Mouse (Mus musculus) heart, postnatal 36 days (tissue): ENCODE results near the gene C1qb. TPM values are rescaled to one million over a fixed set of nuclear protein-coding genes. Genes with fewer than 3 reads are reported as not detected.

ENCODE experiments used
- total RNA-seq, 2 experiments: library from RNA; stranded (reverse); gene quantifications; 2 replicates each; pipeline ENCODE4 v1.2.3; 2021

Gene C1qb
- total RNA-seq, 2 experiments from 2014 or later = 39.8 to 72.6 TPM

Other genes with a start within 250 kb of the C1qb start
- under 1 TPM; 0.16 to 0.39 TPM for gene Ephb2, start 50.2 kb downstream of the C1qb start, total RNA-seq
- gene C1qc, start 6.9 kb upstream of the C1qb start, total RNA-seq = 10 to 100 TPM; 32.6 to 53.9 TPM
- 10 to 100 TPM; 41.8 to 69.2 TPM for gene C1qa, start 12.6 kb upstream of the C1qb start, total RNA-seq
- not detected for gene Epha8, start 70.6 kb upstream of the C1qb start, total RNA-seq
- 1 to 10 TPM; 5.8 to 8.4 TPM for gene Zbtb40, start 162.6 kb upstream of the C1qb start, total RNA-seq